Mouse (Mus musculus) MEL (cell line): ENCODE measurements around the gene Rrp12. TPM values are rescaled to one million over a fixed set of nuclear protein-coding genes. Genes with fewer than 3 reads are reported as not detected.
A peak's percentile ranks its signal among the peaks of the same experiment; 100 is the strongest.

ENCODE experiments used
- DNase-seq: peaks from one replicate; pipeline ENCODE4 v3.0.0; 2011; ENCODE audit warnings: low read depth, low spot score
- H3K27ac ChIP-seq: 2 replicates; pipeline ENCODE4 v1.5.1; 2012; ENCODE audit warnings: low read depth, mild to moderate bottlenecking, control low read depth, low read length, moderate library complexity; ENCODE audit not compliant: control insufficient read depth
- H3K27me3 ChIP-seq, 2 experiments: fragments of 150-350 bp in 1 of 2; sonication (generic) in 1 of 2; 2 replicates each; pipeline ENCODE4 v1.6.1; 2012; ENCODE audit warnings: low read length in 2 of 2, mild to moderate bottlenecking in 2 of 2, improper control_type of control experiment in 1 of 2, moderate library complexity in 1 of 2; ENCODE audit not compliant: insufficient read depth in 2 of 2, control insufficient read depth in 1 of 2
- H3K36me3 ChIP-seq, 2 experiments: 2 replicates each; pipeline ENCODE4 v1.6.1; 2012 to 2014; ENCODE audit warnings: low read length in 2 of 2, improper control_type of control experiment in 1 of 2, inconsistent platforms in 1 of 2, mild to moderate bottlenecking in 1 of 2; ENCODE audit not compliant: insufficient read depth in 2 of 2, control insufficient read depth in 1 of 2
- H3K4me1 ChIP-seq, 2 experiments: fragments of 150-350 bp in 1 of 2; sonication (generic) in 1 of 2; 2 replicates each; pipeline ENCODE4 v1.6.1; 2012; ENCODE audit warnings: low read length in 2 of 2, improper control_type of control experiment in 1 of 2, mild to moderate bottlenecking in 1 of 2; ENCODE audit not compliant: insufficient read depth in 2 of 2, control insufficient read depth in 1 of 2
- H3K4me3 ChIP-seq, 2 experiments: fragments of 150-350 bp in 1 of 2; sonication (generic) in 1 of 2; 2 replicates each; pipeline ENCODE4 v1.5.1; 2012; ENCODE audit warnings: low read depth in 2 of 2, low read length in 2 of 2, mild to moderate bottlenecking in 2 of 2, moderate library complexity in 2 of 2, control low read depth in 1 of 2, improper control_type of control experiment in 1 of 2; ENCODE audit not compliant: control insufficient read depth in 1 of 2, insufficient read depth in 1 of 2
- H3K79me2 ChIP-seq: 2 replicates; pipeline ENCODE4 v1.6.1; 2012; ENCODE audit warnings: mild to moderate bottlenecking, low read length, moderate library complexity; ENCODE audit not compliant: control insufficient read depth, poor library complexity, insufficient read depth
- H3K9ac ChIP-seq: 2 replicates; pipeline ENCODE4 v1.6.1; 2012; ENCODE audit warnings: low read depth, mild to moderate bottlenecking, control low read depth, low read length, moderate library complexity; ENCODE audit not compliant: control insufficient read depth, poor library complexity, severe bottlenecking
- H3K9me3 ChIP-seq: fragments of 150-350 bp; sonication (generic); replicated peaks from 2 replicates; pipeline ENCODE4 v1.6.1; 2012; ENCODE audit warnings: mild to moderate bottlenecking, low read length, improper control_type of control experiment, moderate library complexity; ENCODE audit not compliant: insufficient read depth
- BHLHE40 ChIP-seq: IDR thresholded peaks from 2 replicates; pipeline ENCODE4 v1.6.1; 2012; ENCODE audit warnings: low read depth, mild to moderate bottlenecking, inconsistent platforms, low read length, improper control_type of control experiment, borderline replicate concordance
- CHD1 ChIP-seq: IDR thresholded peaks from 2 replicates; pipeline ENCODE4 v1.6.1; 2012; ENCODE audit warnings: low read depth, mild to moderate bottlenecking, inconsistent platforms, low read length, improper control_type of control experiment
- CHD2 ChIP-seq: IDR thresholded peaks from 2 replicates; pipeline ENCODE4 v1.6.1; 2011; ENCODE audit warnings: low read length, improper control_type of control experiment
- CTCF ChIP-seq, 3 experiments: IDR thresholded peaks in 2 of 3; conservative IDR thresholded peaks in 1 of 3; 2 replicates each; pipeline ENCODE4 v1.5.1; 2011 to 2012; ENCODE audit warnings: low read length in 3 of 3, low read depth in 2 of 3, mild to moderate bottlenecking in 2 of 3, improper control_type of control experiment in 1 of 3, inconsistent platforms in 1 of 3, mixed read lengths in 1 of 3, moderate library complexity in 1 of 3; ENCODE audit not compliant: control insufficient read depth in 1 of 3, insufficient read depth in 1 of 3, poor library complexity in 1 of 3, severe bottlenecking in 1 of 3
- E2F4 ChIP-seq: IDR thresholded peaks from 2 replicates; pipeline ENCODE4 v1.6.1; 2011; ENCODE audit warnings: low read depth, low read length, improper control_type of control experiment, borderline replicate concordance
- ELF1 ChIP-seq: IDR thresholded peaks from 2 replicates; pipeline ENCODE4 v1.6.1; 2014; ENCODE audit warnings: low read depth, mild to moderate bottlenecking, inconsistent platforms, low read length, improper control_type of control experiment, moderate library complexity
- EP300 ChIP-seq, 2 experiments: IDR thresholded peaks; 2 replicates each; pipeline ENCODE4 v1.6.1; 2011; ENCODE audit warnings: improper control_type of control experiment in 2 of 2, low read length in 2 of 2, low read depth in 1 of 2, mild to moderate bottlenecking in 1 of 2
- ETS1 ChIP-seq: IDR thresholded peaks from 2 replicates; pipeline ENCODE4 v1.6.1; 2012; ENCODE audit warnings: low read depth, mild to moderate bottlenecking, inconsistent platforms, low read length, improper control_type of control experiment, moderate library complexity
- GATA1 ChIP-seq: IDR thresholded peaks from 2 replicates; pipeline ENCODE4 v1.6.1; 2011; ENCODE audit warnings: low read depth, low read length, improper control_type of control experiment
- HCFC1 ChIP-seq: IDR thresholded peaks from 2 replicates; pipeline ENCODE4 v1.6.1; 2012; ENCODE audit warnings: low read depth, mild to moderate bottlenecking, inconsistent platforms, low read length, improper control_type of control experiment, moderate library complexity
- JUND ChIP-seq: IDR thresholded peaks from 2 replicates; pipeline ENCODE4 v1.6.1; 2011; ENCODE audit warnings: low read depth, mild to moderate bottlenecking, improper control_type of control experiment, low read length
- MAFK ChIP-seq: IDR thresholded peaks from 2 replicates; pipeline ENCODE4 v1.6.1; 2011; ENCODE audit warnings: low read depth, mild to moderate bottlenecking, low read length, improper control_type of control experiment, borderline replicate concordance
- MAX ChIP-seq: IDR thresholded peaks from 2 replicates; pipeline ENCODE4 v1.6.1; 2011; ENCODE audit warnings: low read length, improper control_type of control experiment
- MAZ ChIP-seq: IDR thresholded peaks from 2 replicates; pipeline ENCODE4 v1.6.1; 2012; ENCODE audit warnings: low read depth, mild to moderate bottlenecking, inconsistent platforms, low read length, improper control_type of control experiment
- MEF2A ChIP-seq: IDR thresholded peaks from 2 replicates; pipeline ENCODE4 v1.6.1; 2014; ENCODE audit warnings: low read depth, mild to moderate bottlenecking, inconsistent platforms, low read length, improper control_type of control experiment; ENCODE audit not compliant: poor library complexity, insufficient replicate concordance, severe bottlenecking; ENCODE audit errors: extremely low read depth
- MYB ChIP-seq: IDR thresholded peaks from 2 replicates; pipeline ENCODE4 v1.6.1; 2011; ENCODE audit warnings: mild to moderate bottlenecking, low read depth, low read length, improper control_type of control experiment
- MYC ChIP-seq: IDR thresholded peaks from 2 replicates; pipeline ENCODE4 v1.6.1; 2011; ENCODE audit warnings: low read depth, mild to moderate bottlenecking, low read length, improper control_type of control experiment, moderate library complexity
- NELFE ChIP-seq: IDR thresholded peaks from 2 replicates; pipeline ENCODE4 v1.6.1; 2011; ENCODE audit warnings: low read depth, low read length, improper control_type of control experiment
- NRF1 ChIP-seq: IDR thresholded peaks from 2 replicates; pipeline ENCODE4 v1.6.1; 2014; ENCODE audit warnings: low read depth, mild to moderate bottlenecking, inconsistent platforms, low read length, improper control_type of control experiment, moderate library complexity; ENCODE audit not compliant: poor library complexity, insufficient read depth, severe bottlenecking
- POLR2A ChIP-seq, 2 experiments: IDR thresholded peaks; 2 replicates each; pipeline ENCODE4 v1.6.1; 2011 to 2012; ENCODE audit warnings: low read length in 2 of 2, mild to moderate bottlenecking in 2 of 2, control low read depth in 1 of 2, improper control_type of control experiment in 1 of 2, low read depth in 1 of 2, moderate library complexity in 1 of 2; ENCODE audit not compliant: control insufficient read depth in 1 of 2, insufficient read depth in 1 of 2, poor library complexity in 1 of 2
- POLR2AphosphoS2 ChIP-seq: IDR thresholded peaks from 2 replicates; pipeline ENCODE4 v1.6.1; 2011; ENCODE audit warnings: low read length, improper control_type of control experiment
- POLR2AphosphoS5 ChIP-seq: IDR thresholded peaks from 2 replicates; pipeline ENCODE4 v1.6.1; 2012; ENCODE audit warnings: low read depth, borderline replicate concordance, mild to moderate bottlenecking, inconsistent platforms, low read length, moderate library complexity, mixed read lengths
- RAD21 ChIP-seq: IDR thresholded peaks from 2 replicates; pipeline ENCODE4 v1.6.1; 2011; ENCODE audit warnings: mild to moderate bottlenecking, low read depth, low read length, improper control_type of control experiment
- RCOR1 ChIP-seq: IDR thresholded peaks from 2 replicates; pipeline ENCODE4 v1.6.1; 2012; ENCODE audit warnings: low read depth, mild to moderate bottlenecking, inconsistent platforms, low read length, improper control_type of control experiment
- SIN3A ChIP-seq: IDR thresholded peaks from 2 replicates; pipeline ENCODE4 v1.6.1; 2012; ENCODE audit warnings: low read length, improper control_type of control experiment, inconsistent platforms
- SMC3 ChIP-seq: IDR thresholded peaks from 2 replicates; pipeline ENCODE4 v1.6.1; 2011; ENCODE audit warnings: low read depth, low read length, improper control_type of control experiment
- TAL1 ChIP-seq: IDR thresholded peaks from 2 replicates; pipeline ENCODE4 v1.6.1; 2012; ENCODE audit warnings: mild to moderate bottlenecking, inconsistent platforms, low read length, moderate library complexity, mixed read lengths
- TBP ChIP-seq: IDR thresholded peaks from 2 replicates; pipeline ENCODE4 v1.8.0; 2011; ENCODE audit warnings: low read depth, low read length, improper control_type of control experiment
- UBTF ChIP-seq: IDR thresholded peaks from 2 replicates; pipeline ENCODE4 v1.6.1; 2012; ENCODE audit warnings: low read depth, mild to moderate bottlenecking, inconsistent platforms, low read length, improper control_type of control experiment, moderate library complexity, borderline replicate concordance; ENCODE audit not compliant: insufficient read depth
- USF1 ChIP-seq: IDR thresholded peaks from 2 replicates; pipeline ENCODE4 v1.6.1; 2014; ENCODE audit warnings: low read depth, mild to moderate bottlenecking, inconsistent platforms, low read length, improper control_type of control experiment, moderate library complexity
- USF2 ChIP-seq, 2 experiments: IDR thresholded peaks; 2 replicates each; pipeline ENCODE4 v1.6.1; 2011 to 2012; ENCODE audit warnings: improper control_type of control experiment in 2 of 2, low read length in 2 of 2, borderline replicate concordance in 1 of 2, inconsistent platforms in 1 of 2, low read depth in 1 of 2, mild to moderate bottlenecking in 1 of 2; ENCODE audit not compliant: insufficient read depth in 1 of 2
- ZC3H11A ChIP-seq: IDR thresholded peaks from 2 replicates; pipeline ENCODE4 v1.6.1; 2012; ENCODE audit warnings: low read depth, mild to moderate bottlenecking, inconsistent platforms, low read length, improper control_type of control experiment
- ZKSCAN1 ChIP-seq: IDR thresholded peaks from 2 replicates; pipeline ENCODE4 v1.6.1; 2012; ENCODE audit warnings: low read depth, mild to moderate bottlenecking, inconsistent platforms, low read length, improper control_type of control experiment, moderate library complexity
- ZMIZ1 ChIP-seq: IDR thresholded peaks from 2 replicates; pipeline ENCODE4 v1.6.1; 2012; ENCODE audit warnings: low read depth, mild to moderate bottlenecking, inconsistent platforms, low read length, improper control_type of control experiment, moderate library complexity
- ZNF384 ChIP-seq: IDR thresholded peaks from 2 replicates; pipeline ENCODE4 v1.6.1; 2012; ENCODE audit warnings: low read depth, mild to moderate bottlenecking, inconsistent platforms, low read length, improper control_type of control experiment
- polyA plus RNA-seq, 2 experiments: library from polyadenylated mRNA; stranded (reverse) in 1 of 2; unstranded in 1 of 2; fragments of >175 nt in 1 of 2; fragments of >200 nt in 1 of 2; gene quantifications; 2 replicates each; pipeline versions ENCODE4 v1.2.1 to v1.2.4; 2012; ENCODE audit warnings: low replicate concordance in 2 of 2, low read depth in 1 of 2; ENCODE audit not compliant: insufficient read length in 2 of 2, insufficient read depth in 1 of 2, missing spikeins in 1 of 2
- total RNA-seq: library from RNA; depleted of rRNA; stranded (reverse); fragments of 300-350 nt; gene quantifications from 2 replicates; pipeline ENCODE4 v1.2.3, GENCODE M21; 2012

Gene Rrp12
- total and polyA plus RNA-seq, 3 experiments, result 44.5 to 134 (median 106) TPM

- peaks cover 0 to 47% of the 10 kb centered on the region in 2 experiments; a peak in 2 of 4 replicates for H3K36me3 ChIP-seq
- H3K27ac ChIP-seq, result peak overlapping the region; percentile 77
- peaks cover 14 to 45% of the 10 kb centered on the region in 2 experiments for H3K4me1 ChIP-seq
- H3K9me3 ChIP-seq, result no peaks in the 10 kb centered on the region
- no peaks in the 10 kb centered on the region for H3K27me3 ChIP-seq
- no peaks in the 10 kb centered on the region; the same call in 1 of the 2 replicates for H3K79me2 ChIP-seq
- peak overlapping the region; percentile 45 for H3K9ac ChIP-seq
- DNase-seq, result peak; percentile 84
- peak overlapping the region; percentile 14 to 16 for H3K4me3 ChIP-seq
- TF ChIP-seq HCFC1 (0 out of 2 replicates have a peak, but pooled peaks have one; percentile 18), POLR2AphosphoS2 (no peak), ZC3H11A (no peak), ZNF384 (no peak), USF2 (IDR thresholded peaks at IDR 0.05; ENCODE audit: borderline replicate concordance in 1 of 2, insufficient read depth in 1 of 2, low read depth in 1 of 2, low read length in 2 of 2) (no peak), CHD2 (no peak), EP300 (IDR thresholded peaks at IDR 0.05; ENCODE audit: low read depth in 1 of 2, low read length in 2 of 2) (peak; percentile 67 to 73; a peak in 3 of 4 replicates), BHLHE40 (0 out of 2 replicates have a peak, but pooled peaks have one; percentile 16), MAZ (peak; percentile 25), CHD1 (no peak), GATA1 (peak; percentile 85), POLR2A (IDR thresholded peaks at IDR 0.05; ENCODE audit: control insufficient read depth in 1 of 2, insufficient read depth in 1 of 2, low read depth in 1 of 2, low read length in 2 of 2, poor library complexity in 1 of 2) (no peak), ZKSCAN1 (no peak), CTCF (IDR thresholded peaks at IDR 0.05 in 2 of 3, conservative IDR thresholded peaks at IDR 0.05 in 1 of 3; ENCODE audit: control insufficient read depth in 1 of 3, insufficient read depth in 1 of 3, low read depth in 2 of 3, low read length in 3 of 3, poor library complexity in 1 of 3, severe bottlenecking in 1 of 3) (no peak), NRF1 (no peak), TAL1 (peak; percentile 58), MYC (no peak), ELF1 (0 out of 2 replicates have a peak, but pooled peaks have one; percentile 31), SMC3 (no peak), SIN3A (peak; percentile 7; the same call in 1 of the 2 replicates), UBTF (no peak), RAD21 (no peak), POLR2AphosphoS5 (no peak), JUND (peak; percentile 85; the same call in 1 of the 2 replicates), MYB (no peak), NELFE (no peak), MAX (peak; percentile 59; the same call in 1 of the 2 replicates), MAFK (0 out of 2 replicates have a peak, but pooled peaks have one; percentile 16), USF1 (no peak), ZMIZ1 (no peak), TBP (peak; percentile 27; the same call in 1 of the 2 replicates), ETS1 (peak; percentile 71), E2F4 (no peak), RCOR1 (0 out of 2 replicates have a peak, but pooled peaks have one; percentile 41), MEF2A (no peak)
Measured at GRCm38 (mm10) chr19:41906311-41907078, 10.5 kb upstream of the Rrp12 start.
